Mouse (Mus musculus) ES-E14 (cell line): ENCODE measurements around the gene Lrguk.

Experiments used
- HCFC1 ChIP-seq: IDR thresholded peaks from 2 replicates; pipeline ENCODE4 v1.6.1; 2012; ENCODE audit warnings: low read length, inconsistent platforms, borderline replicate concordance; ENCODE audit not compliant: insufficient read depth
- MAFK ChIP-seq: IDR thresholded peaks from 2 replicates; pipeline ENCODE4 v1.6.1; 2014; ENCODE audit warnings: mild to moderate bottlenecking, low read depth, low read length, inconsistent platforms; ENCODE audit not compliant: insufficient read depth

DNA sequence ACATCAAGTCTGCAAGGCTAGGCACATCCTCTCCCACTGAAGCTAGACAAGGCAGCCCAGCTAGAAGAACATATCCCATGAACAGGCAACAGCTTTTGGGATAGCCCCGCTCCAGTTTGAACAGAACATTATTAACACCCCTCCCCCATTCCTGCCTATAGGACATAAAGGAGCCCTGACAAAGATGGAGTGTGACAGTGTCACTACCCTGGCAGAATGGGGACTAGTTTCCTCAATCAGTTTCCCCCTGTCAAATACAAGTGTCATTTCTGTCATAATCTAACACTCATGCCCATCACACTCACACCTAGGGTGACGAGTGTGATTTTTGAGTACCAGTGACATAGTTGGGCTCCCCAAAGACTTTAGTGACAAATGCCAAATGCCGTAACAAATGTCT, 118.8 kb downstream of the Lrguk start:
- TF ChIP-seq MAFK (no peak), HCFC1 (no peak)
